Mouse (Mus musculus) MEL (cell line): ENCODE measurements at regions not wholly inside any gene's neighbourhood (a gene's known extent, or its start where the extent isn't known, plus 50 kb on each side); places are given as distances from the start of the nearest gene placed in this dataset.

ENCODE experiments used
- DNase-seq: peaks from one replicate; pipeline ENCODE4 v3.0.0; 2011; ENCODE audit warnings: low read depth, low spot score
- H3K27ac ChIP-seq: 2 replicates; pipeline ENCODE4 v1.5.1; 2012; ENCODE audit warnings: low read depth, mild to moderate bottlenecking, control low read depth, low read length, moderate library complexity; ENCODE audit not compliant: control insufficient read depth
- H3K27me3 ChIP-seq, 2 experiments: fragments of 150-350 bp in 1 of 2; sonication (generic) in 1 of 2; 2 replicates each; pipeline ENCODE4 v1.6.1; 2012; ENCODE audit warnings: low read length in 2 of 2, mild to moderate bottlenecking in 2 of 2, improper control_type of control experiment in 1 of 2, moderate library complexity in 1 of 2; ENCODE audit not compliant: insufficient read depth in 2 of 2, control insufficient read depth in 1 of 2
- H3K36me3 ChIP-seq, 2 experiments: 2 replicates each; pipeline ENCODE4 v1.6.1; 2012 to 2014; ENCODE audit warnings: low read length in 2 of 2, improper control_type of control experiment in 1 of 2, inconsistent platforms in 1 of 2, mild to moderate bottlenecking in 1 of 2; ENCODE audit not compliant: insufficient read depth in 2 of 2, control insufficient read depth in 1 of 2
- H3K4me1 ChIP-seq, 2 experiments: fragments of 150-350 bp in 1 of 2; sonication (generic) in 1 of 2; 2 replicates each; pipeline ENCODE4 v1.6.1; 2012; ENCODE audit warnings: low read length in 2 of 2, improper control_type of control experiment in 1 of 2, mild to moderate bottlenecking in 1 of 2; ENCODE audit not compliant: insufficient read depth in 2 of 2, control insufficient read depth in 1 of 2
- H3K4me3 ChIP-seq, 2 experiments: fragments of 150-350 bp in 1 of 2; sonication (generic) in 1 of 2; 2 replicates each; pipeline ENCODE4 v1.5.1; 2012; ENCODE audit warnings: low read depth in 2 of 2, low read length in 2 of 2, mild to moderate bottlenecking in 2 of 2, moderate library complexity in 2 of 2, control low read depth in 1 of 2, improper control_type of control experiment in 1 of 2; ENCODE audit not compliant: control insufficient read depth in 1 of 2, insufficient read depth in 1 of 2
- H3K79me2 ChIP-seq: 2 replicates; pipeline ENCODE4 v1.6.1; 2012; ENCODE audit warnings: mild to moderate bottlenecking, low read length, moderate library complexity; ENCODE audit not compliant: control insufficient read depth, poor library complexity, insufficient read depth
- H3K9ac ChIP-seq: 2 replicates; pipeline ENCODE4 v1.6.1; 2012; ENCODE audit warnings: low read depth, mild to moderate bottlenecking, control low read depth, low read length, moderate library complexity; ENCODE audit not compliant: control insufficient read depth, poor library complexity, severe bottlenecking
- H3K9me3 ChIP-seq: fragments of 150-350 bp; sonication (generic); replicated peaks from 2 replicates; pipeline ENCODE4 v1.6.1; 2012; ENCODE audit warnings: mild to moderate bottlenecking, low read length, improper control_type of control experiment, moderate library complexity; ENCODE audit not compliant: insufficient read depth
- BHLHE40 ChIP-seq: IDR thresholded peaks from 2 replicates; pipeline ENCODE4 v1.6.1; 2012; ENCODE audit warnings: low read depth, mild to moderate bottlenecking, inconsistent platforms, low read length, improper control_type of control experiment, borderline replicate concordance
- E2F4 ChIP-seq: IDR thresholded peaks from 2 replicates; pipeline ENCODE4 v1.6.1; 2011; ENCODE audit warnings: low read depth, low read length, improper control_type of control experiment, borderline replicate concordance
- ELF1 ChIP-seq: IDR thresholded peaks from 2 replicates; pipeline ENCODE4 v1.6.1; 2014; ENCODE audit warnings: low read depth, mild to moderate bottlenecking, inconsistent platforms, low read length, improper control_type of control experiment, moderate library complexity
- HCFC1 ChIP-seq: IDR thresholded peaks from 2 replicates; pipeline ENCODE4 v1.6.1; 2012; ENCODE audit warnings: low read depth, mild to moderate bottlenecking, inconsistent platforms, low read length, improper control_type of control experiment, moderate library complexity
- JUND ChIP-seq: IDR thresholded peaks from 2 replicates; pipeline ENCODE4 v1.6.1; 2011; ENCODE audit warnings: low read depth, mild to moderate bottlenecking, improper control_type of control experiment, low read length
- MAFK ChIP-seq: IDR thresholded peaks from 2 replicates; pipeline ENCODE4 v1.6.1; 2011; ENCODE audit warnings: low read depth, mild to moderate bottlenecking, low read length, improper control_type of control experiment, borderline replicate concordance
- MEF2A ChIP-seq: IDR thresholded peaks from 2 replicates; pipeline ENCODE4 v1.6.1; 2014; ENCODE audit warnings: low read depth, mild to moderate bottlenecking, inconsistent platforms, low read length, improper control_type of control experiment; ENCODE audit not compliant: poor library complexity, insufficient replicate concordance, severe bottlenecking; ENCODE audit errors: extremely low read depth
- MYB ChIP-seq: IDR thresholded peaks from 2 replicates; pipeline ENCODE4 v1.6.1; 2011; ENCODE audit warnings: mild to moderate bottlenecking, low read depth, low read length, improper control_type of control experiment
- MYC ChIP-seq: IDR thresholded peaks from 2 replicates; pipeline ENCODE4 v1.6.1; 2011; ENCODE audit warnings: low read depth, mild to moderate bottlenecking, low read length, improper control_type of control experiment, moderate library complexity
- NELFE ChIP-seq: IDR thresholded peaks from 2 replicates; pipeline ENCODE4 v1.6.1; 2011; ENCODE audit warnings: low read depth, low read length, improper control_type of control experiment
- NRF1 ChIP-seq: IDR thresholded peaks from 2 replicates; pipeline ENCODE4 v1.6.1; 2014; ENCODE audit warnings: low read depth, mild to moderate bottlenecking, inconsistent platforms, low read length, improper control_type of control experiment, moderate library complexity; ENCODE audit not compliant: poor library complexity, insufficient read depth, severe bottlenecking
- POLR2AphosphoS2 ChIP-seq: IDR thresholded peaks from 2 replicates; pipeline ENCODE4 v1.6.1; 2011; ENCODE audit warnings: low read length, improper control_type of control experiment
- POLR2AphosphoS5 ChIP-seq: IDR thresholded peaks from 2 replicates; pipeline ENCODE4 v1.6.1; 2012; ENCODE audit warnings: low read depth, borderline replicate concordance, mild to moderate bottlenecking, inconsistent platforms, low read length, moderate library complexity, mixed read lengths
- SIN3A ChIP-seq: IDR thresholded peaks from 2 replicates; pipeline ENCODE4 v1.6.1; 2012; ENCODE audit warnings: low read length, improper control_type of control experiment, inconsistent platforms
- TAL1 ChIP-seq: IDR thresholded peaks from 2 replicates; pipeline ENCODE4 v1.6.1; 2012; ENCODE audit warnings: mild to moderate bottlenecking, inconsistent platforms, low read length, moderate library complexity, mixed read lengths
- UBTF ChIP-seq: IDR thresholded peaks from 2 replicates; pipeline ENCODE4 v1.6.1; 2012; ENCODE audit warnings: low read depth, mild to moderate bottlenecking, inconsistent platforms, low read length, improper control_type of control experiment, moderate library complexity, borderline replicate concordance; ENCODE audit not compliant: insufficient read depth
- ZNF384 ChIP-seq: IDR thresholded peaks from 2 replicates; pipeline ENCODE4 v1.6.1; 2012; ENCODE audit warnings: low read depth, mild to moderate bottlenecking, inconsistent platforms, low read length, improper control_type of control experiment

DNA sequence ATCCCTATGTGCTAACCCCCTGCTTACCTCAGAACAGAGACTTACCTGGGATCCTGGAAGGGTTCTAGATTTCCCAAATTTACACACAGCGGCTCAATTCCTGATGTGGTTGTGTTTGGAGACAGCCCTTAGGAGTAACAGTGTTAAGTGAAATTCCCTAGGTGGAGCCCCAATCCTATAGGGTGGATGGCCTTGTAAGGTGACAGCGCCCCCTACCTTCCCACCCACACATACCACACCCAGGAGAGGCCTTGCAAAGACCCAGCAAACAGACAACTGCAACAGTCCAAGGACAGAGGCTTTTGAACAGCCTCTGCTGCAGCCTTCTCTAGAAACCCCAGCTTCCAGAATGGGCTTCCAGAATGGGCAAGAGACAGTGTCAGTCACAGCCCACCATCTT, 421.8 kb downstream of the Matn1 start:
- DNase-seq = no peak
- no peak for TF ChIP-seq MYC
- no peak for TF ChIP-seq NRF1
- TF ChIP-seq E2F4 = no peak
- TF ChIP-seq MEF2A = no peak
- TF ChIP-seq HCFC1 = no peak
- no peak for TF ChIP-seq POLR2AphosphoS5
- no peak for TF ChIP-seq JUND
- TF ChIP-seq BHLHE40 = no peak
- no peak for TF ChIP-seq SIN3A
- TF ChIP-seq MAFK = no peak
- TF ChIP-seq NELFE = no peak
- no peak for TF ChIP-seq UBTF
- no peak overlapping the region for H3K27ac ChIP-seq

DNA sequence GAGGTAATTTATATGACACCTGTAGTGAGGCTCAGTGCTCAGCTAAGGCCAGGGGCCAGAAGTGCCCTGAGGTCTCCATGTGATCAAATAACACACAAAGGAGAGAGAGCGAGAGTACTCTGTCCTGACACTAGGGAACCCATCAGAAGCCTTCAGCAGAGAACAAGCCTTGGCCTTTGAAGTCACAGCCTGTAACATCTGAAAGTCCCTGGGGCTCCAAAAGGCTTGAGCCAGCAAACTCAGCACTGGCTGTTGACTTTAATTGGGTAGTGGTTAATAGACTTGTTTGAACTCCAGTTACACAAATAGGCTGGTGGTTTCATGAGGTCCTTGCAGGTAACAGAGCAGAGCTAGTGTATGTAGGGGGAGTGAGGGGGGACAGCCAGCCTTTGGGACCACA, 422.5 kb downstream of the Matn1 start:
- no peaks in the 10 kb centered on the region for H3K79me2 ChIP-seq
- H3K4me1 ChIP-seq = no peaks in the 10 kb centered on the region
- TF ChIP-seq MYC = no peak
- no peak for TF ChIP-seq MYB
- no peak for TF ChIP-seq POLR2AphosphoS2
- TF ChIP-seq ZNF384 = no peak
- no peak for TF ChIP-seq TAL1
- TF ChIP-seq ELF1 = no peak
- no peak for TF ChIP-seq UBTF
- H3K36me3 ChIP-seq = no peaks in the 10 kb centered on the region
- H3K27me3 ChIP-seq = no peaks in the 10 kb centered on the region
- no peaks in the 10 kb centered on the region for H3K9me3 ChIP-seq
- no peak overlapping the region for H3K9ac ChIP-seq
- H3K4me3 ChIP-seq = no peak overlapping the region
- no peak overlapping the region for H3K27ac ChIP-seq
- no peak for DNase-seq

More for the DNA sequence above, 421.8 kb downstream of the Matn1 start:
- Histone ChIP-seq H3K36me3 (no peaks in the 10 kb centered on the region), H3K9me3 (no peaks in the 10 kb centered on the region), H3K9ac (no peak overlapping the region), H3K79me2 (no peaks in the 10 kb centered on the region), H3K27me3 (no peaks in the 10 kb centered on the region), H3K4me1 (no peaks in the 10 kb centered on the region), H3K4me3 (no peak overlapping the region)
